Mouse (Mus musculus) C2C12 (cell line): ENCODE data around the gene Shb. TPM values are rescaled to one million over a fixed set of nuclear protein-coding genes. Genes with fewer than 3 reads are reported as not detected.
A peak's percentile ranks its signal among the peaks of the same experiment; 100 is the strongest.

Experiments used
- H3K27me3 ChIP-seq: one replicate; pipeline ENCODE4 v1.6.1; 2011; ENCODE audit not compliant: control insufficient read depth, insufficient read depth, insufficient read length
- H3K36me3 ChIP-seq: one replicate; pipeline ENCODE4 v1.6.1; 2011; ENCODE audit not compliant: control insufficient read depth, insufficient read depth
- H3K4me3 ChIP-seq: one replicate; pipeline ENCODE4 v1.5.1; 2011; ENCODE audit warnings: mild to moderate bottlenecking, control low read depth; ENCODE audit not compliant: poor library complexity, insufficient read depth, severe bottlenecking
- H3K79me2 ChIP-seq: one replicate; pipeline ENCODE4 v1.6.1; 2011; ENCODE audit not compliant: control insufficient read depth, insufficient read depth
- H3K79me3 ChIP-seq: one replicate; pipeline ENCODE4 v1.6.1; 2011; ENCODE audit warnings: low read depth, control low read depth
- H3ac ChIP-seq: one replicate; pipeline ENCODE3; 2011; ENCODE audit warnings: low read depth; ENCODE audit not compliant: control insufficient read depth, insufficient read length
- CEBPB ChIP-seq: IDR thresholded peaks from one replicate; pipeline ENCODE4 v1.6.1; 2011; ENCODE audit warnings: low read depth, mild to moderate bottlenecking, control low read depth, moderate library complexity
- CTCF ChIP-seq: IDR thresholded peaks from one replicate; pipeline ENCODE4 v1.5.1; 2011; ENCODE audit not compliant: control insufficient read depth, insufficient read depth, insufficient read length
- FOSL1 ChIP-seq: IDR thresholded peaks from one replicate; pipeline ENCODE4 v1.8.0; 2011; ENCODE audit warnings: mild to moderate bottlenecking, low read length; ENCODE audit not compliant: poor library complexity, insufficient read depth, severe bottlenecking
- MAX ChIP-seq: IDR thresholded peaks from one replicate; pipeline ENCODE4 v1.6.1; 2011; ENCODE audit warnings: mild to moderate bottlenecking, control low read depth
- MYOD1 ChIP-seq: IDR thresholded peaks from one replicate; pipeline ENCODE4 v1.6.1; 2011; ENCODE audit warnings: low read depth; ENCODE audit not compliant: control insufficient read depth, insufficient read length
- MYOG ChIP-seq: IDR thresholded peaks from one replicate; pipeline ENCODE4 v1.6.1; 2011; ENCODE audit not compliant: control insufficient read depth, insufficient read length; ENCODE audit errors: extremely low read depth
- USF1 ChIP-seq: IDR thresholded peaks from one replicate; pipeline ENCODE4 v1.6.1; 2011; ENCODE audit warnings: low read depth, mild to moderate bottlenecking, control low read depth, moderate library complexity
- polyA plus RNA-seq: library from polyadenylated mRNA; unstranded; fragments of >200 nt; fragmentation: generic; extraction: Trizol; gene quantifications from one replicate; pipeline ENCODE4 v1.2.1, GENCODE M21; 2012; ENCODE audit warnings: missing spikeins

Shb gene
- polyA plus RNA-seq, 1 experiment, result 35.1 TPM

DNA sequence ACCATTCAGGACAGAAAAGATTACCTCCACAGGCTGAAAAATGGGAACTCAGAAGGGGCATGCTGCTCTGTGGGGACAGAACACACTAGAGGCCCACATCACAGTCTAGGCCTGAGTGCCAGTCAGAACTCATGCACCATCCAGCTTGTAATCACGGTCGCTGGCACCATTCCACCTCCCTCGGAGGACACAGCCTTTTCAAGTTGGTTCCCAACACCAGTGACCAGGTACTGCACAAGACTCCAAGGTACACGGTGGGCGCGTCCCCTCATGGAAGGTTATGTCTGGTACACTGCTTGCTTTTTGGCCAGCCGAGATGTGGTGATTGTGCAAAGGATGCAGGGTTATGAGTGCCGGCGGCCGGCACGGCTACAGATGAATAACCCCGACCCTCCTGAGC, 98.2 kb downstream of the Shb start:
- Histone ChIP-seq H3K79me3 (no peaks in the 10 kb centered on the region), H3K27me3 (no peaks in the 10 kb centered on the region), H3K36me3 (peaks cover 7% of the 10 kb centered on the region), H3ac (no peak overlapping the region), H3K4me3 (no peak overlapping the region), H3K79me2 (no peaks in the 10 kb centered on the region)
- TF ChIP-seq MYOG (no peak), MAX (no peak), FOSL1 (no peak), MYOD1 (no peak), USF1 (no peak), CEBPB (no peak), CTCF (no peak)

DNA sequence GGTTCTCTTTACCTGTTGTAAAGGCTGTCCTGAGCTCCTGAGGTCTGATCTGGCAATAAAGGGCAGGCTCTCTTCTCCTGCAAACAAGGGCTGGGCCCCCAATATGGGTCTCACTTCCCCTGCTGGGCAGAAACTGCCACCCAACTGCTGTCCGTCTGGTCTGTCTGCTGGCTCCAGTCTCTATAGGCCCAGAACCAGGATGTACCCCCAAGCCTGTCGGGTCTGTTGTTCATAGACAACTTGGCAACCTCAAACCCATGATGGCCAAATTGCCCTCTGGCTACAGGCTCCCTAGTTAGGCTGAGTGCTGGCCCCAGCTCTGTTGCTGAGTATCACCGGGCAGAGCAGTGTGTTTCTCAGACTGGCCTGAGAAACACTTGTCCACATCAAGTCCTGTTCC, 100.5 kb downstream of the Shb start:
- H3K79me2 ChIP-seq, result no peaks in the 10 kb centered on the region
- H3K27me3 ChIP-seq, result no peaks in the 10 kb centered on the region
- peaks cover 7% of the 10 kb centered on the region for H3K36me3 ChIP-seq
- no peak overlapping the region for H3ac ChIP-seq
- TF ChIP-seq MAX, result no peak
- H3K4me3 ChIP-seq, result no peak overlapping the region
- no peaks in the 10 kb centered on the region for H3K79me3 ChIP-seq

DNA sequence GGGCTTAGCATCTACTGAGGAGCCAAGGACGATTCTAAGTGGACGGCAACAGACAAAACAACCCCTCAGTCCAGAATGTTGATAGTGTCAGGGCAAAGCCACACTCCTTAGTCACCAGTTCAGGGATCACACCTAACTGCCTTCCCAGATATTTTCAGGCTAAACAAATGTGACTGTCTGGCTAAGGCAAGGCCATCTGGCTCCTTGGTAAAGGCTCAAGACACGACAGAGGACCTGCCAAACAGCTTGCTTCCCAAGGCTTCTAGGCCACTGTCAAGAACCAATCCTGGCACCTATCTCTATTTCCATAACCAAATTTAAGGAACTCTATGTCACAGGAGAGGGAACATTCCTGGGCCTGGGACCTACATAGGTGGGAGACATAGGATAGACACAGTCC, 101.0 kb downstream of the Shb start:
- peaks cover 7% of the 10 kb centered on the region for H3K36me3 ChIP-seq
- no peaks in the 10 kb centered on the region for H3K27me3 ChIP-seq
- TF ChIP-seq FOSL1 (no peak), USF1 (no peak), MAX (no peak)
- H3K4me3 ChIP-seq, result no peak overlapping the region
- no peak overlapping the region for H3ac ChIP-seq
- H3K79me3 ChIP-seq, result no peaks in the 10 kb centered on the region
- no peaks in the 10 kb centered on the region for H3K79me2 ChIP-seq

DNA sequence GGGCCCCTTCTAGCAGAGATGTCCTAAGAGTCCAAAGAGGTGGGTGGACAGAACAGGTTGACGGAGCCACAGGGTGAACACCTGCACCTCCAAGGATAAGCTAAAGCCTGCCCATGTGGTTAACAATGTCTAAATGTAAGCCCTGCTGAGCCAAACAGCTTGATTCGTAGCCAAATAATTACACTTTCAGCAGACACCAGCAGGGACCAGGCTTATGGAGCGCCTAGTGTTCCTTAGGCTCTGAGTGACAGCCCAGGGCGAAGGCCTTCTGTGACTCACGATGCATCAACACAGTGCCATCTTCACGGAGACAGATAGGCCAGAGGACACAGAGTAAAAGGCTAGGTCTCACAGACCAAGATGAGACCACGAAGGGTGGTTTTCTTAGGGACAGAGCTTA, 102.8 kb downstream of the Shb start:
- Histone ChIP-seq H3K79me3 (no peaks in the 10 kb centered on the region), H3K27me3 (no peaks in the 10 kb centered on the region), H3ac (no peak overlapping the region), H3K36me3 (peaks cover 7% of the 10 kb centered on the region), H3K79me2 (no peaks in the 10 kb centered on the region), H3K4me3 (no peak overlapping the region)
- TF ChIP-seq FOSL1, result no peak
- no peak for TF ChIP-seq MYOG
- no peak for TF ChIP-seq MYOD1
- no peak for TF ChIP-seq USF1
- TF ChIP-seq MAX, result no peak
- no peak for TF ChIP-seq CTCF
- no peak for TF ChIP-seq CEBPB

DNA sequence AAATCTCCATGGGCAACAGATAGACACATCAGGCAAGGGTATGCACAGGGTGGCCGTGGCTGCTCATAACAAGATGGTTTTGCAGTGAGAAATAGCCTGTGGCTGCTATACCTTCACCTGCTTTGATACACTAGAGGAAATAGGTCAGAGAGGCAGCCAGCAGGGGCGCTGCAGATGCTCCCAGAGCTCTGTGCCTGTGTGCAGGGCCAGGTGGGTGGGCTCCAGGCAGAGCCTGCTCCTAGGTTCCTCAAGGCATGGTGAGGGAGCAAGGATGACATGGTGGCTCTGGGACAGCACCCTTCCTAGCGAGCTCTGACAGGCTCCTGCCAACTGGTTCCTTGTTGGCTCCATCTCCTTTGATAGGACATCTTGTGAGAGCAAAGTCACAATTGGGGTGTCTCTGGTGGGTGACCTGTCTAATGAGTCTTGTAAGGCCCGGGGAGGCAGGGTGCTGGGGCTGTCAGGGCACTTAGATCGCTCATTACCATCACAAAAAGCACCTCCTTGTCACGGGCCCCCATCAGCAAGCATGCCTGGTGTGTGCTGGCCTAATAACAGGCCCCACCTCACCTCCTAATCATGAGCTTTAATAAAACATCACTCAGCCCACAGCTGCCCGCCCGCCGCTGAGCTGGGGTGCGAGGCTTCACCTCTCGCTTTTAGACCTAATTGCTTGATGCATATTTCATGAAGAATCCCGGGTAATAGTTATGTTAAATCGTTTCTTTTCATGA, 105.4 kb downstream of the Shb start:
- H3K79me3 ChIP-seq, result no peaks in the 10 kb centered on the region
- H3K27me3 ChIP-seq, result no peaks in the 10 kb centered on the region
- H3K4me3 ChIP-seq, result no peak overlapping the region
- H3K36me3 ChIP-seq, result peaks cover 7% of the 10 kb centered on the region
- H3ac ChIP-seq, result no peak overlapping the region
- no peaks in the 10 kb centered on the region for H3K79me2 ChIP-seq
- TF ChIP-seq CTCF, result peak; percentile 5
- no peak for TF ChIP-seq CEBPB
- no peak for TF ChIP-seq USF1

DNA sequence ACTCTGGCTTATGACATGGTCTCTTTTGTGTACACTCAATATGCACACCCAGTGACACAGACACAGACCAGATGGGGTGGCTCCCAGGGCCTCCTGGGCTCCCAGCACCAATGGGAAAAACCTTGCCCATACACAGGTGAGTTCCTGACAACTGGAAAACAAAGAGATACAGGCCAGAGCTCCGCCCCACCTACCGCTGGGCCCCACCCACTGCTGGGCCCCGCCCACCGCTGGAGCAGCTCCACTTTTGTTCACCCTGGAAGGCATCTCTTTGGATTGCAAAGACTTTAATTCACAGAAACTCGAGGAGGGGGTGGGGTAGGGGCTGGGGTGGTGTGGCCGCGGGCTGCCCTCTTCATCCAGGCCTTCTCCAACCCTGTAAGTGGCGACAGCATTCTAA, 108.9 kb downstream of the Shb start:
- Histone ChIP-seq H3K27me3 (no peaks in the 10 kb centered on the region), H3ac (no peak overlapping the region), H3K79me2 (no peaks in the 10 kb centered on the region), H3K79me3 (no peaks in the 10 kb centered on the region), H3K4me3 (no peak overlapping the region), H3K36me3 (peaks cover 9% of the 10 kb centered on the region)
- no peak for TF ChIP-seq CTCF
- no peak for TF ChIP-seq FOSL1
- no peak for TF ChIP-seq MYOD1
- TF ChIP-seq USF1, result no peak
- TF ChIP-seq MYOG, result no peak
- TF ChIP-seq CEBPB, result no peak
- no peak for TF ChIP-seq MAX
